Mouse (Mus musculus) heart, embryonic 16.5 days (tissue): ENCODE results near the gene Mr1. TPM values are rescaled to one million over a fixed set of nuclear protein-coding genes. Genes with fewer than 3 reads are reported as not detected.

Experiments
- ATAC-seq: fragments of 200-750 bp; cut with Nextera tagmentation; replicated peaks from 2 replicates; pipeline ENCODE4 v1.8.0; 2017; ENCODE audit warnings: moderate number of reproducible peaks; ENCODE audit not compliant: insufficient read depth, low FRiP score; ENCODE audit errors: extremely low read depth
- H3K27ac ChIP-seq: fragments of 300-500 bp; sonication (generic); 2 replicates; pipeline ENCODE4 v1.5.1; 2014; ENCODE audit warnings: mild to moderate bottlenecking, low read length, control low read depth, moderate library complexity
- H3K27me3 ChIP-seq: fragments of 300-500 bp; sonication (generic); 2 replicates; pipeline ENCODE4 v1.6.1; 2014; ENCODE audit warnings: low read length, mixed read lengths; ENCODE audit not compliant: control insufficient read depth, insufficient read depth
- H3K36me3 ChIP-seq: fragments of 300-500 bp; sonication (generic); 2 replicates; pipeline ENCODE4 v1.6.1; 2014; ENCODE audit not compliant: control insufficient read depth, insufficient read depth
- H3K4me1 ChIP-seq: fragments of 300-500 bp; sonication (generic); 2 replicates; pipeline ENCODE4 v1.6.1; 2014; ENCODE audit warnings: low read length, mixed read lengths; ENCODE audit not compliant: control insufficient read depth, insufficient read depth
- H3K4me2 ChIP-seq: fragments of 300-500 bp; sonication (generic); 2 replicates; pipeline ENCODE4 v1.6.1; 2014; ENCODE audit warnings: low read depth, mild to moderate bottlenecking, control low read depth, low read length
- H3K4me3 ChIP-seq: fragments of 300-500 bp; sonication (generic); 2 replicates; pipeline ENCODE4 v1.5.1; 2014; ENCODE audit warnings: mild to moderate bottlenecking, control low read depth, low read length
- H3K9ac ChIP-seq: fragments of 300-500 bp; sonication (generic); 2 replicates; pipeline ENCODE4 v1.6.1; 2014; ENCODE audit warnings: low read length, control low read depth
- H3K9me3 ChIP-seq: fragments of 300-500 bp; sonication (generic); replicated peaks from 2 replicates; pipeline ENCODE4 v1.6.1; 2016; ENCODE audit warnings: low read length; ENCODE audit not compliant: control insufficient read depth
- WGBS: fragments of 180-500 bp; shearing (Covaris S2); extraction: QIAGEN DNeasy Blood & Tissue Kit; methylation state at CpG from one replicate; pipeline ENCODE4 v1.1.7; 2014; 5-methylcytosine and 5-hydroxymethylcytosine counted together
- polyA plus RNA-seq: library from polyadenylated mRNA; unstranded; fragments of >200 nt; fragmentation: Nextera tagmentation; extraction: Ambion mirVana; gene quantifications from 2 replicates; pipeline ENCODE4 v1.2.1, GENCODE M21; 2015

Gene Mr1
- polyA plus RNA-seq, 1 experiment from 2014 or later = 10.4 TPM

DNA sequence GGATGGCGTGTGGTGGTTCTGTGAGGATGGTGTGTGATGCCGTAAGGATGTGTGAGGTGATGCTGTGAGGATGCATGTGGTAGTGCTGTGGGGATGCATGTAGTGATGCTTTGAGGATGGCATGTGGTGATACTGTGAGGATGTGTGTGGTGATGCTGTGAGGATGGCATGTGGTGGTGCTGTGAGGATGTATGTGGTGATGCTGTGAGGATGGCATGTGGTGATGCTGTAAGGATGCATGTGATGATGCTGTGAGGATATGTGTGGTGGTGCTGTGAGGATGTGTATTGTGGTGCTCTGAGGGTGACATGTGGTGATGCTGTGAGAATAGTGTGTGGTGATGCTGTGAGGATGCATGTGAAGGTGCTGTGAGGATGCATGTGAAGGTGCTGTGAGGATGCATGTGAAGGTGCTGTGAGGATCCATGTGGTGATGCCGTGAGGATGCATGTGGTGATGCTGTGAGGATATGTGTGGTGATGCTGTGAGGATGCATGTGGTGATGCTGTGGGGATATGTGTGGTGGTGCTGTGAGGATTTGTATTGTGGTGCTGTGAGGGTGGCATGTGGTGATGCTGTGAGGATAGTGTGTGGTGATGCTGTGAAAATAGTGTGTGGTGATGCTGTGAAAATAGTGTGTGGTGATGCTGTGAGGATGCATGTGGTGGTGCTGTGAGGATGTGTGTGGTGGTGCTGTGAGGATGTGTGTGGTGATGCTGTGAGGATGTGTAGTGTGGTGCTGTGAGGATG lies 26.5 kb upstream of the Mr1 start:
- no peaks in the 10 kb centered on the region for H3K27me3 ChIP-seq
- H3K9me3 ChIP-seq = no peaks in the 10 kb centered on the region
- no peak for ATAC-seq
- H3K9ac ChIP-seq = no peak overlapping the region
- no peak overlapping the region for H3K4me2 ChIP-seq
- no peak overlapping the region for H3K4me3 ChIP-seq
- H3K27ac ChIP-seq = no peak overlapping the region
- H3K4me1 ChIP-seq = peaks cover 6% of the 10 kb centered on the region
- 86% methylated on average over 3 of the region's 3 CpGs for WGBS
- H3K36me3 ChIP-seq = peaks cover 12% of the 10 kb centered on the region

DNA sequence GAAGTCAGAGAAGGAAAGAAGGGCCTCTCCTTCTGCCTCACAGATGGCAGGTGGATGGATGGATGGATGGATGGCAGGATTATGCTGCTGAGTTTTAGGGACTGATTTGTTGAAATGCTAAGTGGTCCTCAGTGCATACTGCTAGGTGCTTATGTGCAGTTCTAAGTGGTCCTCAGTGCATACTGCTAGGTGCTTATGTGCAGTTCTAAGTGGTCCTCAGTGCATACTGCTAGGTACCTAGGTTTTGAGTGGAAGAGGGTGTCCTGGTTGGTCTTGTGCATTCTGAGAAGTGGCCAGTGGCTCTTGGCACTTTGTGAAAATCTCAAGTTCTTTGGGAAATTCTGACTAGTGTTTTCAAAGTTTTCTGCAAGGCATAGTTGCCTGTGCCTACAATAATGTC lies 23.3 kb upstream of the Mr1 start:
- ATAC-seq = no peak
- Histone ChIP-seq H3K4me2 (no peak overlapping the region), H3K36me3 (no peaks in the 10 kb centered on the region), H3K27ac (no peak overlapping the region), H3K9ac (no peak overlapping the region), H3K4me1 (peaks cover 10% of the 10 kb centered on the region), H3K9me3 (no peaks in the 10 kb centered on the region), H3K4me3 (no peak overlapping the region), H3K27me3 (no peaks in the 10 kb centered on the region)

DNA sequence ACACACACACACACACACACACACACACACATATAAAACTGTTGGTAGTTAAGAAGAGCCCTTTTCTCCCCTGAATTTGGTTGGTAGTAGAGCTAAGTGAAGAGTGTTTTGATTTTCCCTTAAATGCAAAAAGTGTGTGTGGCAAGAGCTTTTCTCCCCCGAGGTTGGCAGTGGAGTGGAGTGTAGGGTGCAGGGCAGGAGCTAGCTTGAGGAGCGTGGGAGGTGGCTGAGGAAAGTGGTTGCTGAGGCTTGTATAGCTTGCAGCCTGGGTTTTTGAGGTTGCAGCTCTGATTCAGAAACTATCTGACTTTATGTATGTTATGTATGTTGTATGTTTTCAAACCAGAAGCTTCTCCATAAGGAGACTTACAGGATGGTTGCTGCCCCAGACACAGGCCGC lies 20.8 kb upstream of the Mr1 start:
- H3K4me2 ChIP-seq = no peak overlapping the region
- no peak overlapping the region for H3K27ac ChIP-seq
- ATAC-seq = no peak
- no peaks in the 10 kb centered on the region for H3K36me3 ChIP-seq
- peaks cover 15% of the 10 kb centered on the region for H3K4me1 ChIP-seq
- WGBS = 72% methylated on average over 3 of the region's 3 CpGs
- H3K9ac ChIP-seq = no peak overlapping the region
- H3K9me3 ChIP-seq = no peaks in the 10 kb centered on the region
- H3K4me3 ChIP-seq = no peak overlapping the region
- H3K27me3 ChIP-seq = no peaks in the 10 kb centered on the region

DNA sequence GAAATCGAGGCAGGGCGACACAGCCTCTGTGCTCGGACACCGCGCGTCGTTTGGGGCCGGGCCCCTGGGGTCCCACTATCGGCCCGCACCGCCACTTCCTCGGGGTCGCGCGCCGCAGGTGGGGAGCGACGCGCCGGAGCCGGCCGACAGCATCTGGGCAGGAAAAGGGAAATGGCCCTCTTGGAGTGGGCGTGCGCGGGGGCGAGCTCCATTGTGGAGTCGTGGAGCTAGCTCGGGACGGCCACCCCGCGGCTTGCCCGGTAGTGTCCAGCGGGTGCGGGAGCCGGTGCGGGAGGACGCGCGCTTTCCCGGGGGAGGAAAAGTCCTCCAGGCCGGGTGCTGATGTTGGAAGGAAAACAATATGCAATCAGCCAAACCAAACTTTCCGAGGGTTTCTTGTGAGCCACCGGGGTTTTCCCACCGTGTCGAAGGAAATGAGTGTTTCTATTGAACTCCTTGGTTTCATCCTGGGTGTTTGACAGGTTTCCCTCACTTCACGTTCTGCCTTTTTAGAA lies 12.4 kb upstream of the Mr1 start:
- ATAC-seq = peak; percentile 64
- H3K27ac ChIP-seq = peak overlapping the region; percentile 90
- peak overlapping the region; percentile 88 for H3K4me2 ChIP-seq
- H3K9me3 ChIP-seq = no peaks in the 10 kb centered on the region
- under 1% methylated on average over 46 of the region's 46 CpGs for WGBS
- H3K27me3 ChIP-seq = no peaks in the 10 kb centered on the region
- H3K36me3 ChIP-seq = no peaks in the 10 kb centered on the region
- peak overlapping the region; percentile 95 for H3K9ac ChIP-seq
- H3K4me1 ChIP-seq = peaks cover 10% of the 10 kb centered on the region
- H3K4me3 ChIP-seq = peak overlapping the region; percentile 99

DNA sequence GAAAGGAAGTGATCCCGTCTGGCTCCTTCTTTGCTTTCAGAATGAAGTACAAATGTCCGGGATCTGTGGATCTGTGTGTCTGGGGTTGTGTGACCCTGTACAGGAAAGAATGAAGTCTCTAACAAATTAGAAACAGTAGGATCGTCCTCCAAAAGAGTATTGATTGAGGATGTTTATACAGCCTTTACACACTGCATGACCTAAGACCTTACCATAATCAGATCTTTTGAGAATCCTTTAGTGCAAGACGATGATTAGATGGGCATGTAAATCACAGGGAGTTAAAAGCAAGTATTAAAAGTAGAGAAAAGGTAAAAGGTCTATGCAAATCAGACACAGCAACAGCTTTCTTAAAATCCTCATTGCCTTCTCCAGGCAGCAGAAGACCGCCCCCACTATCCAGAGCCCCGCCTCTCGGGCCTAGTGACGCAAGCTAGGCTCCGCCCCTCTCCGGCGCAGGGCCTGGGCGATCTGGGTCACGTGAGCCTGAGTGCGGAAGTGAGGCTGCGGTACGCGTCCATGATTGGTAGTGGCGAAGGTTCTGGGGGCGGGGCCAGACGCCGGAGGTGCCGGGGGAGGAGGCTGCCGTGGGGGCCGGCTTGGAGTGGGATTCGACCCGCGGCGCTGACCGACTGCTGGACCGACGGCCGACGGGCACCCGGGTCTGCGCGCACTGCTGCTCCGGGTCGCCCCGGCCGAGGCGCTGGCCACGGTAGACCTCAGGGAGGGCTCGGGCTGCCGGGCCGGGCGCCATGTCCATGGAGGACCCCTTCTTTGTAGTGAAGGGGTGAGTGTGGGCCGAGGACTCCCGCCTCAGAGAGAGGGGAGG lies 11.7 kb upstream of the Mr1 start, which contains the start of gene Stx6:
Stx6 (plus strand) TSS at position 575 of the 829 bp plus-strand sequence.
- Histone ChIP-seq H3K4me2 (peak within 1 kb of the TSS; percentile 88), H3K36me3 (no peaks in the 10 kb centered on the region), H3K27me3 (no peaks in the 10 kb centered on the region), H3K9ac (peak within 1 kb of the TSS; percentile 95), H3K9me3 (no peaks in the 10 kb centered on the region), H3K4me3 (peak within 1 kb of the TSS; percentile 99), H3K4me1 (peaks cover 6% of the 10 kb centered on the region), H3K27ac (peak within 1 kb of the TSS; percentile 90)
- ATAC-seq = peak; percentile 97
- WGBS = 3% methylated on average over 48 of the region's 48 CpGs

DNA sequence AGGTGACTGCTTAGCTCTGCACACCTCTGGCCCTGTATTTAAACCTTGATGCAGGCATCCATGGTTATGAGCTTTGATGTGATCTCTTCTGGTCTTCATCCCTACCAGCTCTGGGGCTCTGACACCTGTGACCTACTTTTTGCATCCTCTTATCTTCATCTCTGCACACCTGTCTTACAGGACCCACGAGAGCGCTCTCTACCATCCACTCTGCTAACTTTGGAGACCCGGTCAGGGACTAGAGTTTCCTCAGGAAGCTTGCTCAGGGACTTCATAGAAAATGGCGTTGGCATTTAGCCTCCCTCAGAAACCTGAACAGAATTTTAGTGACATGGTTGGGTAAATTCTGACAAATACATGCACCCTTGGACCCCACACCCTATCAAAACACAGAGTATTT lies 7.3 kb upstream of the Mr1 start:
- Histone ChIP-seq H3K27ac (peak overlapping the region; percentile 45; the same call in 1 of the 2 replicates), H3K9ac (no peak overlapping the region), H3K4me2 (no peak overlapping the region), H3K36me3 (no peaks in the 10 kb centered on the region), H3K4me1 (no peaks in the 10 kb centered on the region), H3K4me3 (no peak overlapping the region), H3K9me3 (no peaks in the 10 kb centered on the region), H3K27me3 (no peaks in the 10 kb centered on the region)
- 69% methylated on average over 4 of the region's 4 CpGs for WGBS
- no peak for ATAC-seq

DNA sequence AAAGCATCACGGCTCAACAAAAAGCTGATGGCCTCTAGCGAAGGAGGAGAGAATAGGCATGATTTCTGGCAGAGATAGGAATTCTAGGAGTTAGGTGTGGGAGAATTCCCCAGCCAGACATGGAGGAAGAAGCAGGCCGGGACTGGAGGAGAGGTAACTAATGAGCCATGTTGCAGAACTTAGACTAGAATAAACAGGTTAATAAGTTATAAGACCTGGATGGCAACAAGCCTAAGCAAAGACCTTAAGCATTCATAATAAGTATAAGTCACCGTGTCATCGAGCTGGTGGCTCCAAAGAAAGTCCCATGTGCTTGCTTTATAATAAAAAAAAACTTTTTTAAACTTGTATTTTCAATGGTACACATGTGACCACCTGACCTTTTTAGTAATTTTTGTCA lies 4.2 kb upstream of the Mr1 start:
- no peaks in the 10 kb centered on the region for H3K36me3 ChIP-seq
- 87% methylated on average over 5 of the region's 5 CpGs for WGBS
- H3K4me2 ChIP-seq = no peak overlapping the region

DNA sequence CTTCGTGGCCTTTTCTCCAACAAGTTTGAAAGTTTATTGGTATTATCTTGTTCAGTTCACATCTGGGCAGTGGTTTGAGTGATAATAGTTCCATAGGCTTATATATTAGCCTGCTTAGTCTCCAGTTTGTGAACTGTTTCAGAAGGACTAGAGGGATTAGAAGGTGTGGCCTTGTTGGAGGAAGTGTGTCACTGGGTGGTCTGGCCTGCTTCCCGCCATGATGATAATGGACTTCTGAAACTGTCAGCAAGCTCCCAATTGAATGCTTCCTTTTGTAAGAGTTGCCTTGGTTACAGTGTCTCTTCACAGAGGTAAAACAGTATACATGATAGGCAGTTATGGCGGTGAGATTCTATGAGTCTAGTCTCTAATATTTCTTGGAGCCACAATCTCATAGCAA lies 2.8 kb upstream of the Mr1 start:
- Histone ChIP-seq H3K27me3 (no peaks in the 10 kb centered on the region), H3K4me1 (peaks cover 6% of the 10 kb centered on the region; the same call in 1 of the 2 replicates), H3K9ac (no peak overlapping the region), H3K9me3 (no peaks in the 10 kb centered on the region), H3K27ac (no peak overlapping the region), H3K4me2 (no peak overlapping the region), H3K4me3 (no peak overlapping the region), H3K36me3 (no peaks in the 10 kb centered on the region)
- 83% methylated on average over 3 of the region's 3 CpGs for WGBS
- no peak for ATAC-seq

More for the DNA sequence above, 4.2 kb upstream of the Mr1 start:
- Histone ChIP-seq H3K27ac (no peak overlapping the region), H3K9ac (no peak overlapping the region), H3K27me3 (no peaks in the 10 kb centered on the region), H3K4me1 (0 out of 2 replicates have a peak, but pooled peaks cover 3% of the 10 kb centered on the region), H3K9me3 (no peaks in the 10 kb centered on the region), H3K4me3 (no peak overlapping the region)
- ATAC-seq = no peak

DNA sequence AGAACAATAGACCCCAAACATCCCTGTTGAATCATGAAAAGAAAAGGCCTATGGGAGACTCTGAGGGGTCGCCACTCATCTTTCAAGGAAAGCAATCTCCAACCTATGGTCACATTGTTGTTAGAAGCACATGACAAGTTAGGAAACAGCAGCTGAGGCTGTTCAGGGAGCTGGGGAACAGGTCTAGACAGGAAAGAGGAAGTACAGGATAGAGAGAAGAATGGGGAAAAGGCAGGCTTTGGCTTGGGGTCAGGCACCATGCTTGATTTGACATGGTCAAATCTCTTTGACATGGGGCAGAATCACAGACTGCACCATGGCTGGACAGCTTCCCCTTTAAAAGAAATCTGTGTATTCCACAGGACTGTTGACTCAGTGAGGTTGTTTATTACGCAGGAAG lies 614 bp upstream of the Mr1 start:
- no peaks in the 10 kb centered on the region for H3K27me3 ChIP-seq
- H3K9me3 ChIP-seq = no peaks in the 10 kb centered on the region
- WGBS = 75% methylated on average over 2 of the region's 2 CpGs
- H3K9ac ChIP-seq = no peak overlapping the region
- ATAC-seq = no peak
- H3K4me1 ChIP-seq = peaks cover 6% of the 10 kb centered on the region; the same call in 1 of the 2 replicates
- H3K4me3 ChIP-seq = no peak overlapping the region
- 0 out of 2 replicates have a peak overlapping the region, but pooled peaks have one; percentile 43 for H3K27ac ChIP-seq
- H3K4me2 ChIP-seq = no peak overlapping the region; the same call in 1 of the 2 replicates
- H3K36me3 ChIP-seq = no peaks in the 10 kb centered on the region
